Mouse (Mus musculus) cerebellum, postnatal 4 days (tissue): ENCODE data around the gene Stag3.

Source experiments
- DNase-seq, 2 experiments: peaks; one replicate each; pipeline ENCODE4 v3.0.0; 2022; ENCODE audit warnings: low spot score in 2 of 2, mixed read lengths in 1 of 2

The Stag3 gene

GRCm38 (mm10) chr5:138268980-138269379 is 11.1 kb upstream of the Stag3 start:
- no peak for DNase-seq

DNA sequence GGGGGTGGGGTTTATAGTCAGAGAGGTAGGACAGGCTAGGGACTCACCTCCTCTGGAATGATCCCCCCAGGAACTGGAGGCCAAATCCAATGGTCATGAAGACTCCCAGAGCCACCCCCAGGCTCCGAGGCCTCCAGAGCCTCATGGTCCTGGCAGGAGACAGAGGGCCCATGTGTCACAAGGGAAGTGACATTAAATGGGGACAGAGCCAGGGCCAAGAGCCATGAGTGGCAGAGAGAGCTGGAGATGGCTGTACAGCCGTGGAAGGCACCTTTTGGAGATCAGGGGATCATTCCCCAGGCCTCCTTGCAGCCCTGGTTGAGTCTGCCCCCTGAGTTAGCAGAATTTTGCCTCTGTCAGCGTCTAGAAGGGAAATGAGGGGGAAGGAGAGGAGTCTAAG is 8.8 kb upstream of the Stag3 start:
- no peak for DNase-seq

- DNase-seq, result no peak
Observed at GRCm38 (mm10) chr5:138272409-138272923, 7.6 kb upstream of the Stag3 start, which contains the start of gene Gal3st4. Gene Gal3st4 (minus strand): TSS chr5:138272840.

DNA sequence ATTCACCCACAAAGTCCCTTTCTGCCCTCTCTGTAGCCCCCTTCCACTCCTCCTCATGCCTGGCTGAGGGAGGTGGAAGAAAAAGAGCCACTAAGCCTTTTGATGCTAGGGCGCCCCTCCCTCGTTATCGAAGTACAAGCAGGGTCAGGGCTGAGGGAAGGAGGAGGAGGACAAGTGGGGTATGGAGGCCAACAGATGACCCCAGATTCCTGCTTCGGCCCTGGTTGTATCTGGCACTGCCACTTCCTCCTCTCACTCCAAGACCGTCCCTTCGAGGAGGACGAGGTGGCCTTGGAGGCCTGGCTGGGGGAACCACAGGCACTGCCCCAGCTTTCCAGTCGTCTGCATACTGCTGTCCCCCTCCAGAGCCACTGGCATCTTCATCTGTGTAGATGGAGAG is 5.9 kb upstream of the Stag3 start:
- DNase-seq, result no peak

GRCm38 (mm10) chr5:138275216-138276050 is 4.6 kb upstream of the Stag3 start:
- DNase-seq, result no peak

- DNase-seq, result no peak
Observed at GRCm38 (mm10) chr5:138277994-138278393, 2.0 kb upstream of the Stag3 start.

DNA sequence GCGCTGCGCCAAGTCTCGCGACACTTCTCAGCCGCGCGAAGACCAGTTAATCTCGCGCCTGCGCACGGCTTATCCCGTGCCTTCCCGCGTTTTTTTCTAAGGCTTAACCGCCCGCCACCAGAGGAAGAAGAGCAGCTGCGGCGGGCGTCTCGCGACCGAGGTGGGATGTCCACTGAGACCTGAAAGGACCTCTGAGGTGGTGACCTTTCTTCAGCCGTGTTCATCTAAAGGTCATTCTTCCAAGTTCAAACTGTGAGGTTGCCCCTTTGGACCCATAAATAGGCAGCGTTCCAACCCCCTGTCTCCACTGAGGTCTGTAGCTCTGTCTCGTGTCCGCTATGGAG is 357 bp downstream of the Stag3 start:
- no peak for DNase-seq

- DNase-seq, result no peak
Observed at GRCm38 (mm10) chr5:138280829-138281228, 789 bp downstream of the Stag3 start.

GRCm38 (mm10) chr5:138281798-138282197 is 1.8 kb downstream of the Stag3 start:
- DNase-seq, result no peak

DNA sequence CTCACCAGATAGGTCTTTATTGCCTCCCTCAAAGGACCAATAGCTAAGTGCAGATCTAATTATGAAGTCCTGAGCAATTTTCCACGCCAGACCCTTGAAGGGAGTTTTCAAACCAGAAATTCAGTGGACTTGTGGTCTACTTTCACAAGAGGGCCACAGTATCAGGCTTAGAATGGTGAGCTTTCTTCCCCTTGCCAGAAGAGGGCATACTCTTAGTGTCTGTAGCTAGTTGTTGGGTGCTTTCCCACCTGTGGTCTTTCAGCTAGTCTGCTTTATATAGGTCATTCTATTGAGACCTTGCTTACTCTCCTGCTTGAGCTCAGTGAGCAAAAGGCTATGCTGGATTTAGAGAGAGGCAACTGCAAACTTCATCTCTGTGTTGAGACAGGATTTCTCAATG is 3.5 kb downstream of the Stag3 start:
- DNase-seq, result no peak

GRCm38 (mm10) chr5:138287861-138288260 is 7.8 kb downstream of the Stag3 start:
- DNase-seq, result no peak

GRCm38 (mm10) chr5:138291638-138292037 is 11.6 kb downstream of the Stag3 start:
- no peak for DNase-seq

- no peak for DNase-seq
Observed at GRCm38 (mm10) chr5:138294158-138294557, 14.1 kb downstream of the Stag3 start.

DNA sequence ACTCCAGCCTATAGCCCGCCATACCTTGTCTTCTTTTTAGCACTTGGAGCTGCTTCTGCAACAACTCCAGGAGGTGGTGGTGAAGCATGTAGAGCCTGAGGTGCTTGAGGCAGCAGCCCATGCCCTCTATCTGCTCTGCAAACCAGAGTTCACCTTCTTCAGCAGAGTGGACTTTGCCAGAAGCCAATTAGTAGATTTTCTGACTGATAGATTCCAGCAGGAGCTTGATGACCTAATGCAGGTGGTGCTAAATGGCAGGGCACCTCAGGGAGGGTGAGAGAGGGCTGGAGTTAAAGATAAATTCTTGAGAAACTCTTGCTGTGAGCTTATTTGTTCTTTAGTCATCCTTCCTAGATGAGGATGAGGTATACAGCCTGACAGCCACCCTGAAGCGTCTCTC is 19.6 kb downstream of the Stag3 start:
- no peak for DNase-seq

GRCm38 (mm10) chr5:138312795-138313194 is 32.8 kb downstream of the Stag3 start:
- DNase-seq, result no peak

GRCm38 (mm10) chr5:138341661-138342060 is 61.6 kb downstream of the Stag3 start, which contains the start of gene Pvrig:
Gene Pvrig (plus strand): TSS chr5:138341961.
- no peak for DNase-seq

DNA sequence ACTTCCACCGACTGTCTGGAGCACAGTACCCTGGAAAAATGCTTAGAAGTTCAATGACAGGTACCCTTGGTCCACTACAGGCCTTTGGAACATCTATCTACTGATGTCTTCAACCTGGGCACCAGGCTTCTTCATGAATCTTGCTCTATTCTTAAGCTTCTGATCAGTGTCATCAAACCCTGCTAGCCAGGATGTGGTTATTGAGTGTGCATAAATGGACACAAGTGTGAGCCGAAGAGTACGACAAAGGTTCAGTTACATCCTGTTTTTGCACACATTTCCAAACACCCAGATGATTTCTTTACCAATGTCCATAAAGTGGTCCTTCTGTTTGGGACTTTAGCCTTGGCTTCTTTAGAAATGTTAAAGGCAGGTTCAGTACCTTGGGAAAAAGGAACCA is 63.2 kb downstream of the Stag3 start:
- no peak for DNase-seq
